Mouse (Mus musculus): ENCODE measurements around the gene Gm13279.
"Not testable (repeated sequence)": the region's sequence is repeated elsewhere in the genome, so short reads cannot be mapped to it uniquely, and the experiment has no call there.

Gm13279 gene

GRCm38 (mm10) chr4:88797097-88797496 is at the start of gene Gm13279:
TSS of gene Gm13279 (plus strand) at chr4:88797397.
- DNase-seq (ENCODE audit: low spot score in 2 of 2), result not testable (repeated sequence)

DNA sequence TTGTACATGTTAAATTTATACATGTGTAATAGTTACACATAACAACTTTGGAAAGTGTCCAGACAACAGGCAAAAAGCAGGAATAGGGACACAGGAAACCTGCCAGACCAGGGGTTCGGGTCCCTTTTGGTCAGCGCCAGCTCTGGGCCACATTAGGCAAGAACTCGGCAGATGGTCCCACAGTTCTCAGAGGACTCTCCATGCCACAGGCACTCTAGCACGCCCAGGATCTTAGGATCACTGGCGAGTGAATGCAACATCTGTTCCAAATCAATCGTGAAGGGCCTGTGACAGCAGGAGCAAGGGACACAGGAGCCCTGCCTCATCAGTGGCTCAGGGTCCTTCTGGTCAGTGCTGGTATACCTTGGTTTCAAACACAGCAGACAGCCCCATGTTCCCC is 47.3 kb upstream of the Gm13279 start:
- no peak for DNase-seq (ENCODE audit: low spot score in 2 of 2)

DNA sequence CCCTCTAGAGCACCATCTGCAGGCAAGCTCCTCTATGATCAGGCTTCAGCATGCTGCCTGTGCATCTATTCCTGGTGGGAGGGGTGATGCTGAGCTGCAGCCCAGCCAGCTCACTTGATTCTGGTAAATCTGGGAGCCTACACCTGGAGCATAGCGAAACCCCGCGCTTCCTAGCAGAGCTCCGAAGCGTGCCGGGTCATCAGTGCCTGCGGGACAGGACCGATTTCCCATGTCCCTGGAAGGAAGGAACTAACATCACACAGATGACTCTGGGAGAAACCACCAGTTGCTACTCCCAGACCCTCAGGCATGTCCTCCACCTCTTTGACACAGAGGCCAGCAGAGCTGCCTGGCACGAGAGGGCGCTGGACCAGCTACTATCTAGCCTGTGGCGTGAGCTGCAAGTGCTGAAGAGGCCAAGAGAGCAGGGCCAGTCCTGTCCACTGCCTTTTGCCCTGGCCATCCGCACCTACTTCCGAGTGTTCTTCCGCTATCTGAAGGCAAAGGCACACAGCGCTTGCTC is 42.3 kb upstream of the Gm13279 start, which contains the start of gene Gm13271:
Gene Gm13271 (plus strand): TSS at position 51 of the 523 bp plus-strand sequence.
- DNase-seq (ENCODE audit: low spot score in 2 of 2), result peak; percentile 61 to 83

DNA sequence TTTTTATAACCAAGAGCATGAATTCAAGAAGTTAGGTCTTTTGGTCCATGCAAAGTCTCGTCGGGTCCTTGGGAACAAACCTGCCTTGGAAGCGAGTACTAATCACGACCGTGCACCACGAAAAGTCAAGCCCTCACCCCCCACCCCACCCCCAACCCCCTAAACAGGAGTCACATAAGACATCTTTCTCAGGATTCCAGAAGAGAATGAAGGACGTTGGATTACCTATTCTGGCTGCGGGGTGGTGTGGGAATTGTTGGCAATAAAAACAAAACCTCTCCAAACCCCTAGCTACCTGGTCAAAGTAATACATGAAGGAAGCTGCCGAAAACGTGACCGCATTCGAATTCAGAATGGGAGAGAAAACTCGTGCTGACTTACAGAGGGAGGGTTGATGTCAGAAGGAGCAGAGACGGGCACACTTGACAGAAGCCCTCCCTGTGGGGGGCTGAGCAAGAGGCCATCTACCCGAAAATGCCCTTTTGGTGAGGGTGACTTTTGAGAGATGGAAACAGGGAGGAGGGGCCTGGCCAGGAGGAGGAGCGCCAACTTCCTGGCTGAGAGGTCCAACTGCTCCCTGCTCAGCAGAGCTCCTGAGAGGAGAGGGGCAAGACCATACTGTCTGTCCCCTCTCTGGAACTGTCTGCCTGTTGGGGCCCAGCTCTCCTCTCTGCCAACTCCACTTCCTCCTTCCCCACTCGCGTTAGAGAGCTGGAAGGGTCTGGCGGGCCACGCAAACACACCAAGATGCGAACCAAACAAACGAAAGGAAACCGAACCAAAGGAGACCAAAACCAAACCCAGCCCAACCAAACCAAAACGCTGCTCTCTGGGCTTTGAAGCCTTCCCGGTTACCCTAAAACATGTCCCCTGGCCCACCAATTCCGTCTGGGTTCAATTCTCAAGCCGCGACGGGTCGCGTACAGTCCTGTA is 40.4 kb upstream of the Gm13279 start:
- peak in 1 of 2 experiments; percentile 23 for DNase-seq (ENCODE audit: low spot score in 2 of 2)

- peak; percentile 85 to 91 for DNase-seq (ENCODE audit: low spot score in 2 of 2)
These were observed 39.6 kb upstream of the Gm13279 start for GRCm38 (mm10) chr4:88757628-88758031.

GRCm38 (mm10) chr4:88758751-88759150 is 38.4 kb upstream of the Gm13279 start:
- DNase-seq (ENCODE audit: low spot score in 2 of 2), result not testable (repeated sequence)

DNA sequence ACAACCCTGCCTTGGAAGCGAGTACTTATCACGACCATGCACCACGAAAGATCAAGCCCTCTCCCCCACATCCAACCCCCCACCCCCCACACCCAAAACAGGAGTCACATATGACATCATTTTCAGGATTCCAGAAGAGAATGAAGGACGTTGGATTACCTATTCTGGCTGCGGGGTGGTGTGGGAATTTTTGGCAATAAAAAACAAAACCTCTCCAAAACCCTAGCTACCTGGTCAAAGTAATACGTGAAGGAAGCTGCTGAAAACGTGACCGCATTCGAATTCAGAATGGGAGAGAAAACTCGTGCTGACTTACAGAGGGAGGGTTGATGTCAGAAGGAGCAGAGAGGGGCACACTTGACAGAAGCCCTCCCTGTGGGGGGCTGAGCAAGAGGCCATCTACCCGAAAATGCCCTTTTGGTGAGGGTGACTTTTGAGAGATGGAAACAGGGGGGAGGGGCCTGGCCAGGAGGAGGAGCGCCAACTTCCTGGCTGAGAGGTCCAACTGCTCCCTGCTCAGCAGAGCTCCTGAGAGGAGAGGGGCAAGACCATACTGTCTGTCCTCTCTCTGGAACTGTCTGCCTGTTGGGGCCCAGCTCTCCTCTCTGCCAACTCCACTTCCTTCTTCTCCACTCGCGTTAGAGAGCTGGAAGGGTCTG is 37.5 kb upstream of the Gm13279 start, which contains the start of gene Gm13283:
Gene Gm13283 (plus strand): TSS at position 510 of the 659 bp plus-strand sequence.
- DNase-seq (ENCODE audit: low spot score in 2 of 2), result peak; percentile 43 to 53

DNA sequence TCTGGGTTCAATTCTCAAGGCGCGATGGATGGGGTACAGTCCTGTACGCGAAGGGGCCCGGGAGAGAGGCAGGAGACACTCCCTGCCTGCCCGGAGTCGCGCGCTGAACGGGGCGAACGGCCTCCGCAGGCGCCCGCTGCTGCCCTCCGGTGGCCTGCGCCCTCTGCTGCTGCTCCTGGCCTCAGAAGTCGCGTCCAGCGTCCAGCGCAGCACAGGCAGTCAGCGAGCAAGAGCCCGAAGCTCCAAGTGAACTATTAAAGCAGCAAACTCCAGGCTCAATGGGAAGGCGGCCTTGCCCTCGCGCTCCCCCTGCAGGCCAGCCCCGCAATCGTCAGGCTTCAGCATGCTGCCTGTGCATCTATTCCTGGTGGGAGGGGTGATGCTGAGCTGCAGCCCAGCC is 36.8 kb upstream of the Gm13279 start:
- DNase-seq (ENCODE audit: low spot score in 2 of 2), result not testable (repeated sequence)

GRCm38 (mm10) chr4:88761776-88762175 is 35.4 kb upstream of the Gm13279 start:
- DNase-seq (ENCODE audit: low spot score in 2 of 2), result peak; percentile 90 to 93

- DNase-seq (ENCODE audit: low spot score in 2 of 2), result not testable (repeated sequence)
These were observed 34.9 kb upstream of the Gm13279 start for GRCm38 (mm10) chr4:88762341-88762740.

DNA sequence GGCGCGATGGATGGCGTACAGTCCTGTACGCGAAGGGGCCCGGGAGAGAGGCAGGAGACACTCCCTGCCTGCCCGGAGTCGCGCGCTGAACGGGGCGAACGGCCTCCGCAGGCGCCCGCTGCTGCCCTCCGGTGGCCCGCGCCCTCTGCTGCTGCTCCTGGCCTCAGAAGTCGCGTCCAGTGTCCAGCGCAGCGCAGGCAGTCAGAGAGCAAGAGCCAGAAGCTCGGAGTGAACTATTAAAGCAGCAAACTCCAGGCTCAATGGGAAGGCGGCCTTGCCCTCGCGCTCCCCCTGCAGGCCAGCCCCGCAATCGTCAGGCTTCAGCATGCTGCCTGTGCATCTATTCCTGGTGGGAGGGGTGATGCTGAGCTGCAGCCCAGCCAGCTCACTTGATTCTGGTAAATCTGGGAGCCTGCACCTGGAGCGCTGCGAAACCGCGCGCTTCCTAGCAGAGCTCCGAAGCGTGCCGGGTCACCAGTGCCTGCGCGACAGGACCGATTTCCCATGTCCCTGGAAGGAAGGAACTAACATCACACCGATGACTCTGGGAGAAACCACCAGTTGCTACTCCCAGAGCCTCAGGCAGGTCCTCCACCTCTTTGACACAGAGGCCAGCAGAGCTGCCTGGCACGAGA is 33.7 kb upstream of the Gm13279 start:
- not testable (repeated sequence) for DNase-seq (ENCODE audit: low spot score in 2 of 2)

DNA sequence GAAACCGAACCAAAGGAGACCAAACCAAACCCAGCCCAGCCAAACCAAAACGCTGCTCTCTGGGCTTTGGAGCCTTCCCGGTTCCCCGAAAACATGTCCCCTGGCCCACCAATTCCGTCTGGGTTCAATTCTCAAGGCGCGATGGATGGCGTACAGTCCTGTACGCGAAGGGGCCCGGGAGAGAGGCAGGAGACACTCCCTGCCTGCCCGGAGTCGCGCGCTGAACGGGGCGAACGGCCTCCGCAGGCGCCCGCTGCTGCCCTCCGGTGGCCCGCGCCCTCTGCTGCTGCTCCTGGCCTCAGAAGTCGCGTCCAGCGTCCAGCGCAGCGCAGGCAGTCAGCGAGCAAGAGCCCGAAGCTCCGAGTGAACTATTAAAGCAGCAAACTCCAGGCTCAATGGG is 23.7 kb upstream of the Gm13279 start, which contains the start of gene Gm13290:
Gene Gm13290 (plus strand): TSS at position 301 of the 400 bp plus-strand sequence.
- DNase-seq (ENCODE audit: low spot score in 2 of 2), result not testable (repeated sequence)

DNA sequence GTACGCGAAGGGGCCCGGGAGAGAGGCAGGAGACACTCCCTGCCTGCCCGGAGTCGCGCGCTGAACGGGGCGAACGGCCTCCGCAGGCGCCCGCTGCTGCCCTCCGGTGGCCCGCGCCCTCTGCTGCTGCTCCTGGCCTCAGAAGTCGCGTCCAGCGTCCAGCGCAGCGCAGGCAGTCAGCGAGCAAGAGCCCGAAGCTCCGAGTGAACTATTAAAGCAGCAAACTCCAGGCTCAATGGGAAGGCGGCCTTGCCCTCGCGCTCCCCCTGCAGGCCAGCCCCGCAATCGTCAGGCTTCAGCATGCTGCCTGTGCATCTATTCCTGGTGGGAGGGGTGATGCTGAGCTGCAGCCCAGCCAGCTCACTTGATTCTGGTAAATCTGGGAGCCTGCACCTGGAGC is 20.6 kb upstream of the Gm13279 start, which contains the start of gene Gm13289:
Gene Gm13289 (plus strand): TSS at position 301 of the 400 bp plus-strand sequence.
- not testable (repeated sequence) for DNase-seq (ENCODE audit: low spot score in 2 of 2)

DNA sequence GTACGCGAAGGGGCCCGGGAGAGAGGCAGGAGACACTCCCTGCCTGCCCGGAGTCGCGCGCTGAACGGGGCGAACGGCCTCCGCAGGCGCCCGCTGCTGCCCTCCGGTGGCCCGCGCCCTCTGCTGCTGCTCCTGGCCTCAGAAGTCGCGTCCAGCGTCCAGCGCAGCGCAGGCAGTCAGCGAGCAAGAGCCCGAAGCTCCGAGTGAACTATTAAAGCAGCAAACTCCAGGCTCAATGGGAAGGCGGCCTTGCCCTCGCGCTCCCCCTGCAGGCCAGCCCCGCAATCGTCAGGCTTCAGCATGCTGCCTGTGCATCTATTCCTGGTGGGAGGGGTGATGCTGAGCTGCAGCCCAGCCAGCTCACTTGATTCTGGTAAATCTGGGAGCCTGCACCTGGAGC is 17.6 kb upstream of the Gm13279 start, which contains the start of gene Gm13272:
Gene Gm13272 (plus strand): TSS at position 301 of the 400 bp plus-strand sequence.
- not testable (repeated sequence) for DNase-seq (ENCODE audit: low spot score in 2 of 2)

DNA sequence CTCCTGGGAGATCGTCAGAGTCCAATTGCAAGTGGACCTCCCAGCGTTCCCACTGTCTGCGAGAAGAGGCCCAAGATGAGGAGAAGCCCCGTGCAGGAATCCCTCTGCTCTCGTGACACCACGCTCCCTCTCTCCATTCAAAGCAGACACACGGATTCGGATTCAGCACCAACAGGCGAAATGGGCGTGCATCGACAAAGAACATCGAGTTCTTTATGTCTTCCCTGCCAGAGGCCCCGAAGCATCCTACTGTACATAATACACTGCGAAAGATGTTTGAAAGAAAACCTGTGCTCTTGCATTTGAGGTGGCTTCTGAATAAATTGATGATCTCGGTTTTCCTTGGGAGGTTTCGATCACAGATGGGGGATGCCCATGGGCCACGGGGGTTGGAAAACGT is 16.9 kb upstream of the Gm13279 start:
- DNase-seq (ENCODE audit: low spot score in 2 of 2), result not testable (repeated sequence)

GRCm38 (mm10) chr4:88781831-88782230 is 15.4 kb upstream of the Gm13279 start, which contains the start of gene Ifnz:
TSS of gene Ifnz (plus strand) at chr4:88782131.
- DNase-seq (ENCODE audit: low spot score in 2 of 2), result not testable (repeated sequence)

GRCm38 (mm10) chr4:88782335-88782734 is 14.9 kb upstream of the Gm13279 start:
- not testable (repeated sequence) for DNase-seq (ENCODE audit: low spot score in 2 of 2)

DNA sequence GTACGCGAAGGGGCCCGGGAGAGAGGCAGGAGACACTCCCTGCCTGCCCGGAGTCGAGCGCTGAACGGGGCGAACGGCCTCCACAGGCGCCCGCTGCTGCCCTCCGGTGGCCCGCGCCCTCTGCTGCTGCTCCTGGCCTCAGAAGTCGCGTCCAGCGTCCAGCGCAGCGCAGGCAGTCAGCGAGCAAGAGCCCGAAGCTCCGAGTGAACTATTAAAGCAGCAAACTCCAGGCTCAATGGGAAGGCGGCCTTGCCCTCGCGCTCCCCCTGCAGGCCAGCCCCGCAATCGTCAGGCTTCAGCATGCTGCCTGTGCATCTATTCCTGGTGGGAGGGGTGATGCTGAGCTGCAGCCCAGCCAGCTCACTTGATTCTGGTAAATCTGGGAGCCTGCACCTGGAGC is 11.8 kb upstream of the Gm13279 start, which contains the start of gene Gm13276:
Gene Gm13276 (plus strand): TSS at position 301 of the 400 bp plus-strand sequence.
- not testable (repeated sequence) for DNase-seq (ENCODE audit: low spot score in 2 of 2)

DNA sequence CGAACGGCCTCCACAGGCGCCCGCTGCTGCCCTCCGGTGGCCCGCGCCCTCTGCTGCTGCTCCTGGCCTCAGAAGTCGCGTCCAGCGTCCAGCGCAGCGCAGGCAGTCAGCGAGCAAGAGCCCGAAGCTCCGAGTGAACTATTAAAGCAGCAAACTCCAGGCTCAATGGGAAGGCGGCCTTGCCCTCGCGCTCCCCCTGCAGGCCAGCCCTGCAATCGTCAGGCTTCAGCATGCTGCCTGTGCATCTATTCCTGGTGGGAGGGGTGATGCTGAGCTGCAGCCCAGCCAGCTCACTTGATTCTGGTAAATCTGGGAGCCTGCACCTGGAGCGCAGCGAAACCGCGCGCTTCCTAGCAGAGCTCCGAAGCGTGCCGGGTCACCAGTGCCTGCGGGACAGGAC is 8.8 kb upstream of the Gm13279 start, which contains the start of gene Gm13277:
Gene Gm13277 (plus strand): TSS at position 231 of the 400 bp plus-strand sequence.
- peak; percentile 61 to 66 for DNase-seq (ENCODE audit: low spot score in 2 of 2)

DNA sequence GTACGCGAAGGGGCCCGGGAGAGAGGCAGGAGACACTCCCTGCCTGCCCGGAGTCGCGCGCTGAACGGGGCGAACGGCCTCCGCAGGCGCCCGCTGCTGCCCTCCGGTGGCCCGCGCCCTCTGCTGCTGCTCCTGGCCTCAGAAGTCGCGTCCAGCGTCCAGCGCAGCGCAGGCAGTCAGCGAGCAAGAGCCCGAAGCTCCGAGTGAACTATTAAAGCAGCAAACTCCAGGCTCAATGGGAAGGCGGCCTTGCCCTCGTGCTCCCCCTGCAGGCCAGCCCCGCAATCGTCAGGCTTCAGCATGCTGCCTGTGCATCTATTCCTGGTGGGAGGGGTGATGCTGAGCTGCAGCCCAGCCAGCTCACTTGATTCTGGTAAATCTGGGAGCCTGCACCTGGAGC is 5.9 kb upstream of the Gm13279 start, which contains the start of gene Gm13278:
Gene Gm13278 (plus strand): TSS at position 301 of the 400 bp plus-strand sequence.
- not testable (repeated sequence) for DNase-seq (ENCODE audit: low spot score in 2 of 2)

All from thymus, postnatal 10 days (tissue).